Mouse (Mus musculus) stomach, embryonic 16.5 days (tissue): Measurements from ENCODE around the gene Mrpl33. TPM values are rescaled to one million over a fixed set of nuclear protein-coding genes. Genes with fewer than 3 reads are reported as not detected.
A peak's percentile ranks its signal among the peaks of the same experiment; 100 is the strongest.
"Not testable (repeated sequence)": the region's sequence is repeated elsewhere in the genome, so short reads cannot be mapped to it uniquely, and the experiment has no call there.

Source experiments
- ATAC-seq: fragments of 200-750 bp; cut with Nextera tagmentation; 2 replicates; pipeline ENCODE4 v1.8.0; 2017; ENCODE audit warnings: moderate number of reproducible peaks, moderate TSS enrichment; ENCODE audit not compliant: insufficient read depth, low FRiP score
- H3K27ac ChIP-seq: fragments of 300-500 bp; sonication (generic); 2 replicates; pipeline ENCODE4 v1.5.1; 2014; ENCODE audit warnings: low read length
- H3K27me3 ChIP-seq: fragments of 300-500 bp; sonication (generic); 2 replicates; pipeline ENCODE4 v1.6.1; 2014; ENCODE audit warnings: low read length, control low read depth, mixed read lengths; ENCODE audit not compliant: control insufficient read depth, insufficient read depth
- H3K36me3 ChIP-seq: fragments of 300-500 bp; sonication (generic); 2 replicates; pipeline ENCODE4 v1.6.1; 2014; ENCODE audit warnings: low read length; ENCODE audit not compliant: control insufficient read depth, insufficient read depth
- H3K4me1 ChIP-seq: fragments of 300-500 bp; sonication (generic); 2 replicates; pipeline ENCODE4 v1.6.1; 2014; ENCODE audit warnings: low read length, control low read depth, mixed read lengths; ENCODE audit not compliant: control insufficient read depth, insufficient read depth
- H3K4me2 ChIP-seq: fragments of 300-500 bp; sonication (generic); 2 replicates; pipeline ENCODE4 v1.6.1; 2014; ENCODE audit warnings: low read depth, low read length, mixed read lengths
- H3K4me3 ChIP-seq: fragments of 300-500 bp; sonication (generic); replicated peaks from 2 replicates; pipeline ENCODE4 v1.5.1; 2014; ENCODE audit warnings: mild to moderate bottlenecking, low read length
- H3K9ac ChIP-seq: fragments of 300-500 bp; sonication (generic); 2 replicates; pipeline ENCODE4 v1.6.1; 2014; ENCODE audit warnings: low read length
- H3K9me3 ChIP-seq: fragments of 300-500 bp; sonication (generic); replicated peaks from 2 replicates; pipeline ENCODE4 v1.6.1; 2016; ENCODE audit warnings: low read length, control low read depth; ENCODE audit not compliant: control insufficient read depth
- WGBS: fragments of 180-500 bp; shearing (Covaris S2); extraction: QIAGEN DNeasy Blood & Tissue Kit; methylation state at CpG from one replicate; pipeline ENCODE4 v1.1.7; 2014; 5-methylcytosine and 5-hydroxymethylcytosine counted together
- polyA plus RNA-seq: library from polyadenylated mRNA; unstranded; fragments of >200 nt; fragmentation: Nextera tagmentation; extraction: Ambion mirVana; gene quantifications from 2 replicates; pipeline ENCODE4 v1.2.1, GENCODE M21; 2015

The Mrpl33 gene
- polyA plus RNA-seq, 1 experiment from 2014 or later = 319 TPM

DNA sequence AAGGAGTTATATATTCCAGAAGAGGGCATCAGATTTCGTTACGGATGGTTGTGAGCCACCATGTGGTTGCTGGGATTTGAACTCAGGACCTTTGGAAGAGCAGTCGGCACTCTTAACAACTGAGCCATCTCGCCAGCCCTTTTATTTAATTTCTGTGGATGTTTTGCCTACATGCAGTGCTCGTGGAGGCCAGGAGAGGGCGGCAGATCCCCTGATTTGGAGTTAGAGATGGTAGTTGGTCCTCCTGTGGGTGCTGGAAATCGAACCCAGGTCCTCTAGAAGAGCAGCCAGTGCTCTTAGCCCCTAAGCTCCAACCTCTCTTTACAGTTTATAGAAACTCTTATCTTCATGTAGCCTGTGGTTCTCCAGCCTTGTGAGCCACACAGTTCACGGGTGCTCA is 8.1 kb upstream of the Mrpl33 start:
- H3K27ac ChIP-seq, H3K4me1 ChIP-seq, H3K9me3 ChIP-seq, H3K4me3 ChIP-seq, H3K36me3 ChIP-seq, H3K27me3 ChIP-seq, H3K9ac ChIP-seq, H3K4me2 ChIP-seq, ATAC-seq: not testable (repeated sequence)
- WGBS = 84% methylated on average over 8 of the region's 8 CpGs

DNA sequence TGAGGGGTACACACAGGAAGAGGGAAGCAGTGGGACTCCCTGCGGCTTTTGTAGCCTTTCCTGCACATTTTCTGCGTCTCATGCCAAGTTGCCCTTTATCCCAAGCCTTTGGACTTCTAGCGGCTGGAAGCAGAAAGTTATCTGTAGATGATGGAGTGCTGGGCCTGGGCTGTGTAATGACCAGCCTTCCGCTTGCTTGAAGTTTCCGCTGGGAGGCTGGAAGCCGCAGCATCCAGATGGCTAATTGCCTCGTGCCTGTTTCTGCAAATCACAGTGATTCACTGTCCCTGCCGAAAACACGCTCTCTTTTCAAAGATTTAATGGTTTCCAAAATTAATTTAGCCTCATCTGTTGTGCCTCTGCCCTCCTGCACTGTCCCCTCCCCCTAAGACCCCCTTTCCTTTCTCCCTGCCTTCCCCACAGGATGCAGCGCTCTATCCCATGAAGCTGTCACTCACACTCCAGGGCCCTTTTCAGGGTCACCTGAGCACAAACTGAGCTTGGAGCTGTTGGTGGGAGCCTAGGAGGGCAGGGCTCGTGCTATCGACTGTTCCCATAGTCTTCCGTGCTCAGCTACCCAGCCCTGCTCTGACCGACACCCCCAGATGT is 6.9 kb upstream of the Mrpl33 start:
- WGBS = 70% methylated on average over 14 of the region's 14 CpGs
- Histone ChIP-seq H3K9me3 (0 out of 2 replicates have a peak, but pooled peaks cover 3% of the 10 kb centered on the region), H3K4me2 (no peak overlapping the region), H3K36me3 (no peaks in the 10 kb centered on the region), H3K4me1 (no peaks in the 10 kb centered on the region), H3K27me3 (no peaks in the 10 kb centered on the region), H3K4me3 (no peak overlapping the region), H3K27ac (no peak overlapping the region), H3K9ac (no peak overlapping the region)
- ATAC-seq = peak; percentile 25; the same call in 1 of the 2 replicates

DNA sequence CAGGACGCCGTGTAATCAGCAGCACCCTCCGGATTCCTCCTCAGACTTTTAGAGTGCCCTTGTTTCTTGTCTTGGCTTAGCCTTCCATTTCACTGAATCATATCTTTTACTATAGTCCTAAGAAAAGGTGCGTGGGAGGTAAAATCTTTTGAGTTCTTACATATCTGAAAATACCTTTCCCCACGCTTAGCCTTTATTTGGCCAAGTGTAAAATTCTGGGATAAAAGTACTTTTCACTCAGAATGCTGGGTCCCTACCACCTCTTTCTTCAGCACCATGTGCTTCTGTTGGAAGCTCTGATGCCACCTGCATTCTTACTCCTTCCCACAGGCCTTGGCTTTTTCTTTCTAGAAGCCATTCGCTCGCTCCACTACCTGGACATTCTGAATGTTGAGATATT is 5.6 kb upstream of the Mrpl33 start:
- H3K27ac ChIP-seq = no peak overlapping the region
- H3K4me3 ChIP-seq = no peak overlapping the region
- H3K9me3 ChIP-seq = 0 out of 2 replicates have a peak, but pooled peaks cover 3% of the 10 kb centered on the region
- ATAC-seq = no peak
- H3K4me2 ChIP-seq = no peak overlapping the region
- 85% methylated on average over 7 of the region's 7 CpGs for WGBS
- no peak overlapping the region for H3K9ac ChIP-seq
- 0 out of 2 replicates have a peak, but pooled peaks cover 5% of the 10 kb centered on the region for H3K4me1 ChIP-seq
- H3K36me3 ChIP-seq = no peaks in the 10 kb centered on the region
- no peaks in the 10 kb centered on the region for H3K27me3 ChIP-seq

DNA sequence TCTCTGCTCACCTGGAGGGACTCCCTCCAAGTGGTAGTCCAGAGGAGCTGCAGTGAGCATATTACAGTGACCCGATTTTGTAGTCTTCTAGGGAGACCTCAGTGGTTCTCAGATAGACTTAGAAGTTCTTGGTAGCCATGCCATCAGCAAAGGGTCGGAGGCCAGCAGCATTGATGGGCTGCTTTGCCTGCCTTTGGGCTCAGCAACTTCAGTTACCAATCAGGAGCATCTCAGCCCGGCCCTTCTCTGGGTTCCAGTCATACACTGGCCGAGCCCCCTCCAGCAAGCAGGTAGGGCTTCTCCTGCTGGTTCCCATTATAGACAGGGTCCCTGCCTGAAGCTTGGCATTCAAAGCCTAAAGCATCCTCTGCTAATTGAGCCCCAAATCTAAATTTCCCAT is 867 bp upstream of the Mrpl33 start:
- Histone ChIP-seq H3K4me2 (peak overlapping the region; percentile 69), H3K4me3 (peak overlapping the region; percentile 45; the same call in 1 of the 2 replicates), H3K36me3 (no peaks in the 10 kb centered on the region), H3K9me3 (no peaks in the 10 kb centered on the region), H3K27me3 (no peaks in the 10 kb centered on the region), H3K27ac (peak overlapping the region; percentile 88), H3K9ac (peak overlapping the region; percentile 71), H3K4me1 (0 out of 2 replicates have a peak, but pooled peaks cover 7% of the 10 kb centered on the region)
- WGBS = 64% methylated on average over 4 of the region's 4 CpGs
- ATAC-seq = no peak

DNA sequence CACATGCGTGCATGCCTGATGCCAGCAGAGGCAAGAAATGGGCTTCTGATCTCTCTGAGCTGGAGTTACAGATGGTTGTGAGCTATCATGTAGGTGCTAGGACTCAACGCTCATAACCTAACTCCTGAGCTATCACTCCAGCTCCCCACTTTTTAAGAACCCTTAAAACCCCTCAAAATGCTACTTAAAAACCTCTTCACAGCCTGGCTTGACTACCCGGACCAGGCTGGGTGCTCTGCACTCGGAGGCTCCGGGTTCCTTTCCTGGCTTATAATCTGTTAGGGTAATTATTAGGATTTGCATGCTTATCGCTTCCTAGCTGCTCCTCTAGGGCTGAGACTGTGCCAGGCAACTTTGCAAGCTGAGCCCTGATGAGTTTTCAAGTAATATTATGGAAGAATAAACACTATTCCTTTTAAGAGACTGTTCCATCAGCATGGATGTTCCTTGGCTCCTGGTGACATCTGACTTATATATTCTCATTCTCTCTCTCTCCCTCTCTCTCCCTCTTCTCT is 752 bp downstream of the Mrpl33 start:
- H3K27me3 ChIP-seq = no peaks in the 10 kb centered on the region
- H3K9ac ChIP-seq = peak overlapping the region; percentile 71
- H3K36me3 ChIP-seq = no peaks in the 10 kb centered on the region
- H3K4me1 ChIP-seq = peaks cover 10% of the 10 kb centered on the region; the same call in 1 of the 2 replicates
- no peaks in the 10 kb centered on the region for H3K9me3 ChIP-seq
- H3K4me3 ChIP-seq = peak overlapping the region; percentile 45
- H3K27ac ChIP-seq = peak overlapping the region; percentile 88
- no peak for ATAC-seq
- H3K4me2 ChIP-seq = peak overlapping the region; percentile 69
- WGBS = 62% methylated on average over 6 of the region's 6 CpGs

DNA sequence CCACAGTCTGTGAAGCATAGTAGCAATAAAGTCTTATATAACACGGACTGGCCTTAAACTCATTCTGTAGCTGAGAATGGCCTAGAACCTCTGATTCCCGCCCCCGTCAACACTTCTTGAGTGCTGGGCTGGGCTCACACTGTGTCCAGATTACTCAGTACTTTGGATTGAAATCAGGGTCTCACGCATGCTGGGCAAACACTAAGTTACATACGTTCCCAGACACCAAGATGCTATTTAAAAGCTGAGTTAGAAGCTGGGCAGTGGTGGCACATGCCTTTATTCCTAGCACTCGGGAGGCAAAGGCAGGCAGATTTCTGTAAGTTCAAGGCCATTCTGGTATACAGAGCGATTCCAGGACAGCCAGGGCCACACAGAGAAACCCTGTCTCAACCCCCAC is 1.4 kb downstream of the Mrpl33 start:
- Histone ChIP-seq H3K9me3 (no peaks in the 10 kb centered on the region), H3K4me1 (peaks cover 14% of the 10 kb centered on the region; the same call in 1 of the 2 replicates), H3K36me3 (no peaks in the 10 kb centered on the region), H3K27ac (no peak overlapping the region), H3K27me3 (no peaks in the 10 kb centered on the region), H3K4me2 (peak overlapping the region; percentile 69), H3K4me3 (no peak overlapping the region), H3K9ac (no peak overlapping the region)
- 75% methylated on average over 7 of the region's 7 CpGs for WGBS
- no peak for ATAC-seq

DNA sequence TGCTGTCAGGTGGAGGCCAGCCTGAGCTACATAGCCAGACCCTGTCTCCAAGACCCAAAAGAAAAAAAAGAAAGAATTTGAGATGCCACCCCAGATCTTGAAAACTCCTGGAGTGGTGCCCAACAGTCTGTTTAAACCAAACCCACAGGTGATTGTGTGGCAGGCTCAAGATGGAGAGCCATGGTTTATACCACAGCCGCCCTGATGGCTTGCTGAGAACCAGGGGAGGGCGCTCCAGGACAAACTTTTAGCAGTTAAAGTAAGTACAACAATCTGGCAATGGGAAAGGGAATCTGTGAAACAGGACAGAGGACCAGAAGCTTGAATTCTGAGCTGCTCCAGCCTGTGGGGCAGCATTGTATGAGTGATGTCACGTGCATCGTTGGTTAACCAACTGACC is 1.8 kb downstream of the Mrpl33 start:
- no peak overlapping the region for H3K4me3 ChIP-seq
- no peak overlapping the region for H3K4me2 ChIP-seq
- ATAC-seq = no peak
- no peak overlapping the region for H3K9ac ChIP-seq
- no peaks in the 10 kb centered on the region for H3K9me3 ChIP-seq
- peaks cover 14% of the 10 kb centered on the region; the same call in 1 of the 2 replicates for H3K4me1 ChIP-seq
- no peak overlapping the region for H3K27ac ChIP-seq
- no peaks in the 10 kb centered on the region for H3K36me3 ChIP-seq
- H3K27me3 ChIP-seq = no peaks in the 10 kb centered on the region
- 69% methylated on average over 4 of the region's 4 CpGs for WGBS

DNA sequence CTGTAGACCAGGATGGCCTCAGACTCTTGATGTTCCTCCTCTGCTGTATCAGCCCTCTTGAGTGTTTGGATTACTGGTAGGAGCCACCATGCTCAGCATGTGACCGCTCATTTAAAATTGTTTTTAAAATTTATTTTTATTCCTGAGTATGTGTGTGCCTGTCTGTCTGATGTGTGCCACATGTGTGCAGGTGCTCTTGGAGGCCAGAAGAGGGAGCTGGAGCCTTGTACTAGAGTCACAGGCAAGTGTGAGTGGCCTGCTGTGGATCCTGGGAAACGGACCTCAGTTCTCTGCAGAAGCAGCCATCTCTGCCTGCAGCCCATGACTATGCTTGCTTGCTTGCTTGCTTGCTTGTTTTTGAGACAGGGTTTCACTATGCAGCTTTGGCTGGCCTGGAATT is 2.4 kb downstream of the Mrpl33 start:
- Histone ChIP-seq H3K27ac (no peak overlapping the region), H3K9me3 (no peaks in the 10 kb centered on the region), H3K36me3 (no peaks in the 10 kb centered on the region), H3K27me3 (no peaks in the 10 kb centered on the region), H3K4me1 (peaks cover 14% of the 10 kb centered on the region; the same call in 1 of the 2 replicates), H3K4me2 (no peak overlapping the region), H3K4me3 (no peak overlapping the region), H3K9ac (no peak overlapping the region)
- ATAC-seq = no peak
- 91% methylated on average over 2 of the region's 2 CpGs for WGBS

DNA sequence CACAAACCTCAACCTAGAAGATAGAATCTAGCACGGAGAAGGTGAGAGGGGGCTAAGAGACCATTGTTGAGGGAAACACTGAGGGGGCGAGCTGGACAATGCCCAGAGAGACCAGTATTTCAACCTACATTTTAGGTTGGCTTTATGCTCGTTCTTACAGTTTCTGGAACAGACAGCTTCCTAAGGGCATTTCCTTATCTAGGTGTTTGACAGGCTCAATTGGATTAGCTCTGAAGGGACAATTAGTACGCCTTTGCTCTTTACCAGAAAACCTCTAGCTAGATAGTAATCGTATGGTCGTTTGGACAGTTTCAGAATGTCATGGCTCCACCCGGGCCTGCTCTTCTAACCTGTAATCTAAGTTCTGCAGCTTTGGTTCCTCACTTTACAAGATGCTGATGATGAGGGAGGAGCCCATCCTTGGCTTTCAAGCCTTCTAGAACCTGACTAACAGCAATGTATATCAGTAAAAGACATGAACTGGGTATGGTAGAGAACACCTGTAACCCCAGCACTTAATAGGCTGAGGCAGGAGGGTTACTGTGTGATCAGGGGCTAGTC is 4.5 kb downstream of the Mrpl33 start:
- ATAC-seq = no peak
- Histone ChIP-seq H3K4me2 (no peak overlapping the region), H3K9me3 (no peaks in the 10 kb centered on the region), H3K4me3 (no peak overlapping the region), H3K4me1 (peaks cover 8% of the 10 kb centered on the region; the same call in 1 of the 2 replicates), H3K9ac (no peak overlapping the region), H3K27me3 (no peaks in the 10 kb centered on the region), H3K27ac (no peak overlapping the region), H3K36me3 (no peaks in the 10 kb centered on the region)
- WGBS = 74% methylated on average over 7 of the region's 7 CpGs
